Mouse (Mus musculus) left cerebral cortex, adult 2 months (tissue): ENCODE data around the gene Plac8. TPM values are rescaled to one million over a fixed set of nuclear protein-coding genes. Genes with fewer than 3 reads are reported as not detected.
A peak's percentile ranks its signal among the peaks of the same experiment; 100 is the strongest.

ENCODE experiments used
- DNase-seq, 2 experiments: peaks; one replicate each; pipeline ENCODE4 v3.0.0; 2021 to 2022; ENCODE audit warnings: low spot score in 2 of 2, mixed read lengths in 1 of 2; ENCODE audit errors: extremely low spot score in 1 of 2
- H3K27ac ChIP-seq: fragments of 200-600 bp; 2 replicates; pipeline ENCODE4 v1.8.1; 2022
- H3K4me3 ChIP-seq: fragments of 200-600 bp; 2 replicates; pipeline ENCODE4 v1.8.1; 2022
- CTCF ChIP-seq: fragments of 200-600 bp; IDR thresholded peaks from 2 replicates; pipeline ENCODE4 v1.8.1; 2022; ENCODE audit warnings: antibody characterized with exemption, mild to moderate bottlenecking, moderate library complexity
- intact Hi-C: fragments of 180-260 bp; cut with DNase I; formaldehyde crosslinking; loops from one replicate; pipeline ENCODE4 v1.15.1; 2025
- total RNA-seq, 2 experiments: library from RNA; stranded (reverse); gene quantifications; 2 replicates each; pipeline ENCODE4 v1.2.3; 2021

The Plac8 gene
- total RNA-seq, 2 experiments from 2014 or later, result not detected

DNA sequence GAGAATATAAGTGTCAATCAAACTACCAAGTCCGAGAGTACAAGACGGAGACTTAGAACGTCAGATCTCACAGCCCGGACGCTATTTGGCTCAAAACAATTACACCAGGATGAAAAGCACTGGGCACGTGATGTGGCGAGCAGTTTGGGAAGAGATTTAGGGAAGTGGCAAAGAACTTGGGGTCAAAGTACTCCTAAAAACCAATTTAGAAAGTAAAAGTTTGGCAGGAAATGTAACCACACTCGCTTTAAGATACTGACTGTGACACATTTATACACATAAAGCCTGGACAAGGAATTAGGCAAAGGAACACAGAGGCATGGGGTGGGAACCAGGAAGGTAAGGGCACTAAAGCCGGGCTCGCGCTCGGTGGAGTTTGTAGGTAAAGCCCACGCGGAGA is 15.0 kb downstream of the Plac8 start:
- intact Hi-C loops, result loop anchor here (5.0 kb wide), 1 partner anchor 115 kb away; no protein-coding TSS in a partner anchor
- TF ChIP-seq CTCF, result no peak

DNA sequence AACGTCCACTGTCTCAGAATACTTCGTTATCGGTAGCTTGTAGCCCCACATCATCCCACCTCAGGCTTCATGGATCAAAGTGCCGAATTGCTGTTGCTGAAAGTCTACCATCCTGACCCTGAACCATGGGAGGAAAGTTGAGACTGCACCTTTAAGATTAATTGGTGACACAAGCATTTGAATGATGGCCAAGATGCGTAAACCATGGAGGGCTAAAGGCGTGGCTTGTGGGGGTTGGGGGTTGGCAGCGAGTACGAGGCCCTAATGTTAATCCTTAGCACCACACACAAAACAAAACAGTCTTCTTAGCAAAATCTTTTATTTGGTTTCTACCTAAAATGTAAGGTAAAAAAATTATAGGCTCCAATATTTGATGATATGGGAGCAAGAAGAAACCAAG is 18.6 kb downstream of the Plac8 start:
- TF ChIP-seq CTCF, result no peak
- H3K4me3 ChIP-seq, result no peak overlapping the region
- intact Hi-C loops, result no loop called here
- no peak overlapping the region for H3K27ac ChIP-seq
- DNase-seq, result no peak

More for the DNA sequence above, 15.0 kb downstream of the Plac8 start:
- no peak overlapping the region for H3K27ac ChIP-seq
- no peak overlapping the region for H3K4me3 ChIP-seq
- DNase-seq, result no peak

DNA sequence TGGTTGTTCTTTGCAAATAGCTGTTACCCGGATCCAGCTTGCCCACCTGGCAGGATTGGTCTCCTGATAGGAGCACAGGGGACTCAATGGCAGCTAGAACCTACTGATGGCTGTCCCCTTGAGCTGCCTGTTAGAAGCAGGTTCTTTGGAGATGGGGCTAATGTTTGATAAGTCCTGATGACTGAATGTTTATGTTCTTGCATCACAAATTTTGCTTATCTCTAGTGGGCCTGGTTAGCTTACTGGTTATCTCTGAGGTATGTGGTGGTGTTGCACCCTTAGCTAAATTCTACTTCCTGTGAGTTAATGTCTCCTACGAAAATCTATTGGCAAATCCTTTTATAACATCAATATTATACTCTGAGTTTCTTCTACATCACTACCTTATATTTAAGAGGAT is 20.1 kb downstream of the Plac8 start:
- Histone ChIP-seq H3K27ac (no peak overlapping the region), H3K4me3 (no peak overlapping the region)
- intact Hi-C loops, result no loop called here
- TF ChIP-seq CTCF, result no peak
- no peak for DNase-seq

DNA sequence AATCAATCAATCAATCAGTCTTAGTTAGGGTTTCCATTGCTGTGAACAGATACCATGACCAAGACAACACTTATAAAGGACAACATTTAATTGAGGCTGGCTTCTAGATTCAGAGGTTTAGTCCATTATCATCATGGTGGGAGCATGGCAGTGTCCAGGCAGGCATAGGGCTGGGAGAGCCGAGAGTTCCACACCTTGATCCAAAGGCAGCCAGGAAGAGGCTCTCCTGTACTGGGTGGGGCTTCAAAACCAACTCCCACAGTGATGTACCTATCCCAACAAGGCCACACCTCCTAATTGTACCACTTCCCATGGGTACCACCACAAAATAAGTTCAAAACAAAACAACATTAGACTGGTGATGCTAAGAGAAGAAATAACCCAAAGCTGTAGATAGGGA is 21.9 kb downstream of the Plac8 start:
- Histone ChIP-seq H3K4me3 (no peak overlapping the region), H3K27ac (no peak overlapping the region)
- intact Hi-C loops, result no loop called here
- TF ChIP-seq CTCF, result no peak
- no peak for DNase-seq

DNA sequence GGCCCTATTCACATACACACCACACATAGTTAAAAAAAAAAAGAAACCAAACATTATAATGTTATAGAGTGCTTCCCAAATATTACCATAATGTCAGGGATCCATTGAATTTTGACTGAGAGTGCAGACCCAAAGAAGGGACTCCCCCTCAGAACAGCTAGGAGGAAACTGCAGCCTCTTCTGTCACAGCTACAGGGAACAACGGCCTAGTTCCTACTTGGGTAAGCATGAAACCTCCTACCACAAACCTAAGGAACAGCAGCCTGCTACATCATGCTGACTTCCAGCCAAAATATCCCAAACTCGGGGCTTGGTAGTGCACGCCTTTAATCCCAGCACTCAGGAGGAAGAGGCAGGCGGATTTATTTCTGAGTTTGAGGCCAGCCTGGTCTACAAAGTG is 22.7 kb downstream of the Plac8 start:
- intact Hi-C loops, result no loop called here
- TF ChIP-seq CTCF, result no peak
- H3K27ac ChIP-seq, result no peak overlapping the region
- H3K4me3 ChIP-seq, result no peak overlapping the region
- DNase-seq, result no peak

DNA sequence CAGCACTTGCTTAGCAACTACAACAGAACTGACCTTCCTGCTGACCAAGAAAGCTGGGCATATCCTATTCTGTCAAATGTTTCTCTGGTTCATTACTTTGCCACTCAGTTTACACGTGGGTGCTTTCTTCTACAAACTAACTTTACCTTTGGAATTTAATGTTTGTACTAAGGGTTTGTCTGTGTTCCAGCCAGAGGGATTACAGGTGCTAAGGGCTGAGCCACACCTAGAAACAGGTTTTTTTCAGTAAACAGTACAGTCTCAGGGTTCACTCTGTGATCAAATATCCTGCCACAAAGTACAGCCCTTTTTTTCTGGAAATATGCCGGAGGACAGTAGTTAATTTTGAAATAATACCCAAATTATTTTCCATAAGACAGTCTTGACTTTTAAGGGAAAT is 23.8 kb downstream of the Plac8 start:
- TF ChIP-seq CTCF, result no peak
- Histone ChIP-seq H3K27ac (no peak overlapping the region), H3K4me3 (no peak overlapping the region)
- no peak for DNase-seq
- intact Hi-C loops, result no loop called here

DNA sequence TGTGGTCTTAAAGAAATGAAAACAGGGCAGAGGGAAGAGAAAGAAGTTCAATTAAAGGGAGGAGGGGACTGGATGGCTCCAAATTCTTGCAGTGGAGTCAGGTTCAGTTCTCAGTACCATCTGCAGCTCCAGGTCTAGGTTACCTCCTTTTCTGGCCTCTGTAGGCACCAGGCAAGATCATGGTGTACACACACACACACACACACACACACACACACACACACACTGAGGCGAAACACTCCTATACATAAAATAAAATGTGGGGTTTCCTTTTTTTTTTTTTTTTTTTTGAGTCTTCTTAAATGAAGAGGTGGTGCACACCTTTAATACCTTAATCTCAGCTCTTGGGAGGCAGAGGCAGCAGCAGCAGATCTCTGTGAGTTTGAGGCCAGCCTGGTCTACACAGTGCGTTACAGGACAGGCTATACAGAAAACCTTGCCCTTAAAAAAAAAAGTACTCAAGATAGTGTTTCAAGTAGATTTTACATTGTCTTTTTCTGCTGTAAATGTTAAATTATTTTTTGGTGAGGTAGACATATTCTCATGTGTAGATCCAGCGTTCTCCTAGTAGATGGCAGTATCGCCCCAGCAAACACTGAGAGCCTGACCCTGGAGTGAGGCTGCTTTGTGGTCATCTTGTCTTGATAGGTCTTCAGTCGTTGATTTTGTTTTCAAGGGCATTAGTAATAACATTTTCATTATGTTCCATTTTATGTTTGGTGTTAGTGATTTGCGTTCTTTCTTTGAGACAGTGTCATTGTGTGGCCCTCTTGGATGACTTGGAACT is 25.6 kb downstream of the Plac8 start:
- TF ChIP-seq CTCF, result peak; percentile 44
- Histone ChIP-seq H3K27ac (no peak overlapping the region), H3K4me3 (no peak overlapping the region)
- no peak for DNase-seq
- intact Hi-C loops, result loop anchor here (2.0 kb wide), 1 partner anchor 118 kb away; no protein-coding TSS in a partner anchor

DNA sequence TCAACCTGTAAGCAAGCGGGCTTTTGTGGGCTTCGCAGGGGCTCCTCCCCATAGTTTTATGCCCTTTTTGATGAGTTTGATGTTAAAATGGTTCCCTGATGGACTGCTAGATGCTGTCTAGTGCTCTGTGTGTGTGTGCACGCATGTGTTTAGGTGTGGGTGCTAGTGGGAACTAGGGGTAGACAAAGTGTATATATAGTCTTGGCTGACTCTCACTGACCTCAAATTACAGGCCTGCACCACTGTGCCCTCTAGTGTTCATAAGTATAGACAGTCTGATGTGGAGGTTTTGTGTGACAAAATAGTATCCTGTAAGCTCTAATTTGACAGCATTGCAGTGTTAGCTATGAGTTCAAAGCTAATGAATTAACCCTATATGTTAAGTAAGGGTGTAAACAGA is 35.4 kb downstream of the Plac8 start:
- TF ChIP-seq CTCF, result peak; percentile 73
- Histone ChIP-seq H3K4me3 (no peak overlapping the region), H3K27ac (no peak overlapping the region)
- intact Hi-C loops, result loop anchor here (5.0 kb wide), 1 partner anchor 109 kb away; no protein-coding TSS in a partner anchor
- no peak for DNase-seq

DNA sequence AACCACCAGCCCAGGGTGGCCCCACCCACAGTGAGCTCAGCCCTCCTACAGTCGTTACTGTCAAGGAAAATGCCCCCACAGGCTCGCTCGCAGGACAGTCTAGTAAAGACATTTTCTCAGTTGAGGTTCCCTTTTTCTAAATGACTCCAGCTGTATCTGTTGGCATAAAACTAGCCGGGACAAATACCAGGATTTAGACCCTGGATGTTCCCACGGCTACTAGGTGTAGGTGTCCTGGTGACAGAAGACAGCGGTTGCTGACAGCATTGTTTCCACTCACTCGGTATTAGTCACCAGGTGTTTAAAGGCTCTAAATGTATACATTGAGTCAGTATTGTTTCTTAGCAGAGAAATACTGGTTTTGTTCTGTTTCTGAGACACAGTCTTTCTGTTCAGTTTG is 36.2 kb downstream of the Plac8 start:
- Histone ChIP-seq H3K4me3 (no peak overlapping the region), H3K27ac (no peak overlapping the region)
- no peak for TF ChIP-seq CTCF
- intact Hi-C loops, result loop anchor here (5.0 kb wide), 1 partner anchor 109 kb away; no protein-coding TSS in a partner anchor
- no peak for DNase-seq

DNA sequence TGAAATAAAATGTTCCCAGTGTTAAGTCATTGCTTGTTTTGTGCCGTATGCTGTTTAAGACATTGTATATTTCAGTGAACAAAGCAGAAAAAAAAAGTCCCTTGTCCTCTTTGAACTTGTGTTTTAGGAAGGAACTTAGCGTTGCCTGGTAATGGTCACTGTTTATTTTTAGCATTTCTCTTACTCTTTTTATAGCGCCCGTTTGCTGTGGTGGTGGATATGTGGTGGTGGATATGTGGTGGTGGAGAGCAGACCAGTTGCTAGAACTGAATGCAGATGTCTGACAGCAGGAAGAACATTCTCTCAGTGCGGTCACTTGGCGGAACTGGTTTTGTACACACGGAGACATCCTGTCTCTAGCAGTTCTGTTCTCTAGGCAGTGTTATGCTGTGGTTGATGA is 45.9 kb downstream of the Plac8 start:
- TF ChIP-seq CTCF, result no peak
- H3K4me3 ChIP-seq, result no peak overlapping the region
- intact Hi-C loops, result no loop called here
- no peak for DNase-seq
- no peak overlapping the region for H3K27ac ChIP-seq

DNA sequence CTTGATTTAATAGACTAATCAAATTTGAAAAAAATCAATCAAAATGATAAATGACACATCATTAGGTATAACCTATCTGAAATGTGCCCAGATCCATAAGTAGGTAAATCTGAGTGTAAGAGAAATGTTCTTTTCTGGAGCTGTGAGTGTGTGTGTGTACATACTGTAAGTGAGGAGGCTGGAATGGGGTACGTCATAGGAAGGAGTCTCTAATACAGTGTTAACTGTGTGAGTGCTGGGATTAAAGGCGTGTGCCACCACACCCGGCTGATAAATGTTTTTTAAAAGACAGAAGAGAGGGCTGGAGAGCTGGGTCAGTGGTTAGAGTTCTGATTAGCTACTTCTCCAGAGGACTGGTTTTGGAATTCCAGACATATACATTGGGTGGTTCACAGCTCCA is 46.4 kb downstream of the Plac8 start:
- DNase-seq, result no peak
- intact Hi-C loops, result no loop called here
- H3K27ac ChIP-seq, result no peak overlapping the region
- no peak overlapping the region for H3K4me3 ChIP-seq
- no peak for TF ChIP-seq CTCF

DNA sequence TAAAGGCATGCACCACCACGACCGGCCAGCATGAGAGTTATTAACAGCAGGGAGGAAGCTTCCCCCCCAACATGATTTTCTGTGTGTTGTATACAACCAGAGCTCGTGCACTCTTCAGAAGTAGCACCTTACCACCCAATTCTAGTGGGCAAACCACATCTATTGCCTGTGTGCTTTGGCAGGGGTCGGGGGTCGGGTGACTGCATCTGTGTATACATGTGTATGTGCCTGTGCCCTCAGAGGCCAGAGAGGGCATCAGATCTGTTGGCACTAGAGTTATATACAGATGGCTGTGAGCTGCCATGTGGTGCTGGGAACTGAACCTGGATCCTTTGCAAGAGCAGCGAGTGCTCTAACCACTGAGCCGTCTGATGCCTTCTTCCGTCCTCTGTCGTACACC is 47.1 kb downstream of the Plac8 start:
- DNase-seq, result no peak
- TF ChIP-seq CTCF, result no peak
- Histone ChIP-seq H3K4me3 (no peak overlapping the region), H3K27ac (no peak overlapping the region)
- intact Hi-C loops, result no loop called here

DNA sequence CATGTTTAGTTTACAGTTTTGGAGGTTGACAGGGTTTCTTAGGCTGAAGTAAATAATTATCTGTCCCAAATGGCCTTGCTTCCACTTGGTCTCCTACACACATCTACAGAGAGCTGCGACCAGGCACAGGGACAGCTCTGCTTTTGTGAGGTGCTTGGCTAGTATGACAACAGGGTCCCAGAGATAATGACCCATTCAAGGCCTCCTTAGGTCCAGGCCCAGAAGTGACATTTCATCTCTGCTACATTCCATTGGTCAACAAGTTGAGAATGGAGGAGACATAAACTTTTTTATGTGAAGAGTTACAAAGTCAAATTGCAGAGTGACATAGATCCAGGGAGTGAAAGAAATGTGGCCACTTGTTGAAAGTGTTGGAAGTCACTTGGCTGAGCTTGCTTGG is 48.7 kb downstream of the Plac8 start:
- Histone ChIP-seq H3K4me3 (no peak overlapping the region), H3K27ac (no peak overlapping the region)
- intact Hi-C loops, result no loop called here
- no peak for TF ChIP-seq CTCF
- no peak for DNase-seq
